Mouse (Mus musculus): Measurements from ENCODE around the gene Casz1.

Gene Casz1

DNA sequence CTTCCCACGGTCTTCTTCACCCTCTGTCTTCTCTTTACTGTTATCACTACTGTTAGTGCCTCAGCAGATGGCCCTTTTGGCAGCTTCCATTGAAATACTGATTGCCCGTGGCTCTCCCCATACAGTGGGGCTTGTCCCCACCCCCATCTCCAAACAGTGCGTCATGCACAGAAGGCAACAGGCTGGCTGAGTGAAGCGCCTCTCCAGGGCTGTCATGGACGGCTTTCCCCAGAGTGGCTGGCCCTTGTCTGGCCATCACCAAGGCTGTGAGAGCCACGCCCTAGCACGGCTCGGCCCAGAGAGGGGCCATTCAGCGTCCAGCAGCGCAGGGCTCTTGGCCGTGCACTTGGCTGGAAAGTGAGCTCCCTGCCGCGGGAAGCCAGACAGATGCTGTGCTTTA lies 131.0 kb downstream of the Casz1 start:
- DNase-seq (ENCODE audit: low spot score): peak; percentile 90

DNA sequence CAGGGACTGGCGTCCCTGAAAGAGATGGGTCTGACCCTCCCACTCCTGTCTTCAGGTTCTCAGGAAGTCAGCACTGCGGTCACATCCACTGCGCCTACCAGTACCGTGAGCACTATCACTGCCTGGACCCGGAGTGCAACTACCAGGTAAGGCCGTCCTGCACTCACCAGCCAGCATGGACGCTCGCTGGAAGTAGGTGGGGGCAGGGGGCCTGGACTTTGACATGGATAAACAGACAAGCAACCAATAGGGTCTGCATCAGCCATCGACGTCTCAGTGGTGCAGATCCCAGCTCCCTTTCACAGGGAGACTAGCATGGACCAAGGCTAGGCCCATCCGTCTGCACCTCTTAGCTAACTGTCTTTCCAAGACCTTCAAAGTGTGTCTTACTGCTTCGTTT lies 131.9 kb downstream of the Casz1 start:
- DNase-seq (ENCODE audit: low spot score): no peak

DNA sequence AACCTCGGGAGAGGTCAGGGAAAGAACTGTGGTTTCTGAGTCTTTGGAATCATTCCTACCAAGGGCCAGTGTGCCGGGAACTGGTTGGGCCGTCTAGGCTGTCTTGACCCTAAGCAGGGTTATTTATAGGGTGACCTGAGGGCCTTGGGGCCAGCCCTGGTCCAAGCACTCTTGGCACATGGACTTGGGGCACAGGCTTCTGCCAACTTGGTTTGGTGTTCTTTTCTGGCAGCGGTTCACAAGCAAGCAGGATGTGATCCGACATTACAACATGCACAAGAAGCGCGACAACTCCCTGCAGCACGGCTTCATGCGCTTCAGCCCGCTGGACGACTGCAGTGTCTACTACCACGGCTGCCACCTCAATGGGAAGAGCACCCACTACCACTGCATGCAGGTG lies 132.5 kb downstream of the Casz1 start:
- no peak for DNase-seq (ENCODE audit: low spot score)

DNA sequence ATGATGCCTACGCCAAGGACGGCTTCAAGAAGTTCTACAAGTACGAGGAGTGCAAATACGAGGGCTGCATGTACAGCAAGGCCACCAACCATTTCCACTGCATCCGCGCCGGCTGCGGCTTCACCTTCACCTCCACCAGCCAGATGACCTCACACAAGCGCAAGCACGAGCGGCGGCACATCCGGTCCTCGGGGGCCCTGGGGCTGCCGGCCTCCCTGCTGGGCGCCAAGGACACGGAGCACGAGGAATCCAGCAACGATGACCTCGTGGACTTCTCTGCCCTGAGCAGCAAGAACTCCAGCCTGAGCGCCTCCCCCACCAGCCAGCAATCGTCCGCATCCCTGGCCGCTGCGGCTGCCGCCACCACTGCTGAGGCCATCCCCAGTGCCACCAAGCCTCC lies 134.3 kb downstream of the Casz1 start:
- no peak for DNase-seq (ENCODE audit: low spot score)

DNA sequence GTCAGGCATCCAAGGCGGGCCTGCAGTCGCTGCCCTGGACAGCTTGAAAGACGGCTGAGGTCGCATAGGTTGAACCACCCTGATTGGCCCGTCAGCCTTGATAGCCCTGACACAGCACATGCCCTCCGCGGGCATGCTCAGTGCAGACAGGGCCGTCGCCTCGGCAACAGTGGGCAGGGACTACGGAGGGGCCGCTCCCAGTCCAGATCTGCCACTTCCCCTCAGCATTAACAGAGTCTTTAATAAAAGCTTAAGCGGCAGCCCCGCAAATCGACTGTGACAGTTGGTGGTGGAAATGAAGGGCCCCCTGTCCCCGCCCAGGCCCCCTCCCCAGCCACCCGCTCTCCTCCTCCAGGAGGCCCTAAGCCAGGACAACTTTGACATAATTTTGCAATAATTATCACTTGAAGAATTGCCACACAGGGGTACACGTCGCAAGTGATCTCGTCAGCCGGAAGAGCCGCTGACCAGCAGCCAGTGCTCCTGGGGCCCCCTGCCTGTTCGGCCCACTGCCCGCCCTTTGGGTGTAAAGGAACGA lies 136.5 kb downstream of the Casz1 start:
- DNase-seq (ENCODE audit: low spot score): peak; percentile 93

DNA sequence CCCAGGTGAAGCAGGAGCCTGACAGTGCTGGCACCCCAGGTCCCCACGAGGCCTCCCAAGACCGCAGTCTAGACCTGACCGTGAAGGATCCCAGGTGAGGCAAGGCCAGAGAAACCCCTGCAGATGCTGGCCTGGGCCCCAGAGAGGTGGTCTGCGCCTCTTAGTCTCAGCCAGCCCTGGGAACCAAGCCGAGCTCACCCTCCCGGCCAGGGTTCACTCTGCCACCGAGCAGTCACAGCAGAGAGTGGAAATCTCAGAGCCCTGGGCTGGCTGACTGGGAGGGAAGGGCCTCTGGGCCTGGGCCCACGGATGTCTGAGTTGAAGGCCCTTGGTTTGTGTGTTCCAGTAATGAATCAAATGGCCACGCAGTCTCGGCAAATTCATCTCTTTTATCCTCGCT lies 137.1 kb downstream of the Casz1 start:
- DNase-seq (ENCODE audit: low spot score): peak; percentile 63

DNA sequence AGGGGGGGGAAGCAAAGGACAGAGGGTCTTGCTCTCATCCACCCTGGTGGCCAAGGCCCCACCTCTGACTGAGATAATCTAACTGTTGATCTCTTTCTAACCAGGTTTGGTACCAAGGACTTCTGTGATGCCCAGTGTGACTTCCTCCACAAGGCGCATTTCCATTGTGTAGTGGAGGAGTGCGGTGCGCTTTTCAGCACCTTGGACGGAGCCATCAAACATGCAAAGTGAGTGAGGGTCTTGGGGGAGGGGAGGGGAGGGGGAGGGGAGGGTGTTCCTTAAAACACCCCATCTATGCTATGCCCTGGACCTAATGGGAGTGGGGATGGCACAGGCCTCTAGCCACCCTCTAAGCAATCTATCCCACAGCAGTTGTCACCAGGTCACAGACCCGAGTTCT lies 138.9 kb downstream of the Casz1 start:
- no peak for DNase-seq (ENCODE audit: low spot score)

DNA sequence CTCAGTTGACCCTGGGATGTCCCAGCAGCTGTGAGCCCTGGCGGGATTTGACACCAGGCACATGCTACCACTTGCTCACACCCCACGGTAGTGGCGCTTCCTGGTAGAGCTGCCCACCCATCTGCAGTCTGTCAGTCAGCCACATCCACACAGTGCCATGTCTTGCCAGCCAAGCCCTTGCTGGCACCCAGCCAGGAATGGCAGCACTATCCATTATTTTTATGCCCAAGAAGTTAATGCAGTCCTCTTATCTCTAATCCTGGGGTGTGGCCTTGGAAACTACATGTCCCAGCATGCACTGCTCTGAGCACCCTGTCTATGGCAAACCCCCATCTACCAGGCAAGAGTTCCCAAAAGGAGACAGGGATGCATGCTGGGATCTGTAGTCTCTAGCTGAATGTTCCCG lies 141.2 kb downstream of the Casz1 start:
- peak; percentile 41 for DNase-seq (ENCODE audit: low spot score)

DNA sequence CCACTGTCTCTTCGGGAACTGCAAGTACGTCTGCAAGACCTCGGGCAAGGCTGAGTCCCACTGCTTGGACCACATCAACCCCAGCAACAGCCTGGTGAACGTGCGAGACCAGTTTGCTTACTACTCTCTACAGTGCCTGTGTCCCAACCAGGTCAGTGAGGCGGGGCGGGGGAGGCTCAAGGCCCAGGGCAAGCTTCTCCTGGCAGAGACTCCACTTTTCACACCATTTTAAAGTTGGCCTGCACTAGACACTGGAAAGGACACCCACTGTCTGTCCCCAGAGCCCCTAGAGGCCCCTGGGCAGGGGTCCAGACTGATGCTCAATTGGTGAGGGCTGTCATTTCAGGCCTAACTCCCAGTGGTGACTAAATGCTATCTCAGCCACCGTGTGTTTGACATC lies 141.8 kb downstream of the Casz1 start:
- no peak for DNase-seq (ENCODE audit: low spot score)

DNA sequence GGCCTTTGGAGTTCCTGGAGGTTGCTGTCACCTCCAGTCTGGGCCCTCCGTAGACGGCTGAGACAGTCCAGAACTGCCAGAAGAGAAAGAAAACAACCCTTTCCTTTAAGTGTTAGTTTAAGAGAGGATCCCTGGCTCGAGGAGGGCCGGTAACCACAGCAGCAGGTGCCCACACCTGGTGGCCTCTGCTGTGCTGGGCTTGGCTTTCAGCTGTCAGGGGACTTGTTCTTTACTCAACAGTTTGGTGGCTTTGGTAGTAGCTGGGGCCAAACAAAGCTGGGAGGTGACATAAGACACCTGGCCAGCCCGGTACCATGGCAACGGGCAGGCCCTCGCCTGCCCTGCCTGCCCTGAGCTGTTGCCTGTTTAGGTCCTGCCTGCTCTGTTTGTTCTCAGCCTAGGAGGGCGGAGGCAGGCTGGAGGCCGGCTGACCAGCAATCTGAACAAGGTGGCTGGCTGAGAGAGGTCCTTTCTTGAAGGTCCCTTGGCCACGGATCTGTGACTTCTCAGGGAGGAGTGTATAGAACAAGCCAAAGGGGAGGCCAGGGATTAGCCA lies 143.7 kb downstream of the Casz1 start:
- peak; percentile 62 for DNase-seq (ENCODE audit: low spot score)

DNA sequence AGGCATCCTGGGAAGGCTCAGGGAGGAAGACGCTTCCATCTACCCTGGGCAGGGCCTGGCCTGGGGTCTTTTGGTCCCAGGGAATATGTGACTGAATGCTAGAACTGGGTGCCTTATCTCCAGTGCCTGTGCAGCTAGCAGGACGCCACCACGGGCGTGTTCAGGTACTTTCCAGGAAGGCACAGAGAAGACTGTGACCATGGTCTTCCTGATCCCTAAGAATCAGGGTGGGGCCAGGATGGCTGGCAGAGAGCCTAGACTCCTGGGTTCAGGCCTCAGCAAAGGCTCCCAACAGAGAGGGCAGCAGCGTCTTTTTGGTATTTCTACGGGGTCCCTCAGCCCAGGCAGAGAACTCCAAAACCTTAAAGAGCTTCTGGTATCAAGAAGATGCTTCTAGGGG lies 146.3 kb downstream of the Casz1 start:
- no peak for DNase-seq (ENCODE audit: low spot score)

DNA sequence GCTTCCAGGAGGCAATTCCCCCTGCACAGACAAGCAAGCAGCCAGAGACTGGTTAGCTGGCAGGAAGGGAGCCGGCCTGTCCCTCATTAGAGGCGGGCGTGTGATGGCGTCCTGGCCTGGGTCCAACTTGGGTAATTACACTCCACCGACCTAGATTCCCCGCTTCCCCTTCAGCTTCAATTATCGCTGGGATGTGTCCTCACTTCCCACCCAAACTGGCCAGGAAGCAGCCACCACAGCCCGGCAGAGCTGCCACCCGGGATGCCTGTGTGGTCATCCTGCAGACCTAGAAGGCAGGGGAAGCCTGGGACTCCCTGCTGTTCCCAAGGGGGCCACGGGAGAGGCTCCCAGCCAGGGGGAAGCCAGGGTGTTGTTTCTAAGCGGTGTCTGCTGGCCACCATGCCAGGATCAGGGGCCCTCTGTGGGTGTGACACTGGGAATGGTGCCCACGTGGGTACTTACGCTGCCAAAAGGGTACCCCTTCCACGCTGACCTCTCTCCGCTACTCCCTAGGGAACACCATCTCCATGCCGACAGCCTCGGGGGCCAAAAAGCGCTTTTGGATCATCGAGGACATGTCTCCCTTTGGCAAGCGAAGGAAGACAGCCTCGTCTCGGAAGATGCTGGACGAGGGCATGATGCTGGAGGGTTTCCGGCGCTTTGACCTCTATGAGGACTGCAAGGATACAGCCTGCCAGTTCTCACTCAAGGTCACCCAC lies 146.9 kb downstream of the Casz1 start:
- DNase-seq (ENCODE audit: low spot score): peak; percentile 94

DNA sequence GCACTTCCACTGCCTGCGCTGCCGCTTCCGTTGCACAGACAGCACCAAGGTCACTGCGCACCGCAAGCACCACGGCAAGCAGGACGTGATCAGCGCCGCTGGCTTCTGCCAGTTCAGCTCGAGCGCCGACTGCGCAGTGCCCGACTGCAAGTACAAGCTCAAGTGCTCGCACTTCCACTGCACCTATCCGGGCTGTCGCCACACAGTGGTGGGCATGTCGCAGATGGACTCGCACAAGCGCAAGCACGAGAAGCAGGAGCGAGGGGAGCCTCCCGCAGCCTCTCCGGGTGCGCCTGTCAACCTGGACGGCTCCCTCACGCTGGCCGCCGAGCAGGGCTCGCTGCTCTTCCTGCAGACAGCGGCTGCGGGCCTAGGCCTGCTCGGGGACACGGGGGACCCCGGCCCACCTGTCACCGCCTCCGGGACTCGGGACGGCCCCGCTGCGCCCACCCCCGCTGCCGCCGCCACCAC lies 147.6 kb downstream of the Casz1 start:
- DNase-seq (ENCODE audit: low spot score): no peak

DNA sequence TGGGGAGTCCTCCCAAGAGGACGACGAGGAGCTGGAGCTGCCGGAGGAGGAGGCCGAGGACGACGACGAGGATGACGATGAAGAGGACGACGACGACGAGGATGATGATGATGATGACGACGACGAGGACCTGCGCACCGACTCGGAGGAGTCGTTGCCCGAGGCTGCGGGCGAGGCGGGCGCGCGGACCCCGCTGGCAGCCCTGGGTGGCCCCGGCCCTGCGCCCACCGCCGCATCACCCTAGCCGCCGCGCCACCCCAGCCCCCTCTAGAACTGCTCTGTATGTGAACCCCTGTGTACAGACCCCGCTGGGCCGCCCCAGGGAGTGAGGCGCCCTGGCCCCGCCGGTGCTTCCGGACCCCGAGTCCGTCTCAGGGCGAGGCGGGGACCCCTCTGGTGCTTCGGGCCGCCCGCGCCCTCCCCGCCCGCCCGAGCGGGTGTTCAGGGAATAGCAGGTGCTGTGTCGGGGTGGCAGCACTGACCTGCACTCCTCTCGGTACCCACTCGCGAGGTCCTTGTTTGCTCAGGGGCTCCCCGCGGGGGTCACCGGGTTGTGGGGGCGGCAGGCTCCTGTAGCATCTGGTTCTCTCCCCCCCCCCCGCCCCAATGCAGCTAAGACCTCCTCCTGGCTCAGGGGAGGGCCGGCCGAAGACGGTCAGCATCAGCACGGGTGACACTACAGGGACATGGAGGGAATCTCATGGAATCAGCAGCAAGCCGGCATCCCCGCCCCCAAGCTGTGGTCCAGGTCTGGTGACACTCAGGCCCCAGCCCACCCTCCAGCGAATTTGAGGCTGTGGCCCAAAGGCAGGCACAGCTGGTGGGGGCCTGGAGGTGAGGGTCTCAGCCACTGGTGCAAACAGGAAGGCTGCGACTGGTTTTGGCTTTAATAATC lies 148.3 kb downstream of the Casz1 start:
- DNase-seq (ENCODE audit: low spot score): no peak

DNA sequence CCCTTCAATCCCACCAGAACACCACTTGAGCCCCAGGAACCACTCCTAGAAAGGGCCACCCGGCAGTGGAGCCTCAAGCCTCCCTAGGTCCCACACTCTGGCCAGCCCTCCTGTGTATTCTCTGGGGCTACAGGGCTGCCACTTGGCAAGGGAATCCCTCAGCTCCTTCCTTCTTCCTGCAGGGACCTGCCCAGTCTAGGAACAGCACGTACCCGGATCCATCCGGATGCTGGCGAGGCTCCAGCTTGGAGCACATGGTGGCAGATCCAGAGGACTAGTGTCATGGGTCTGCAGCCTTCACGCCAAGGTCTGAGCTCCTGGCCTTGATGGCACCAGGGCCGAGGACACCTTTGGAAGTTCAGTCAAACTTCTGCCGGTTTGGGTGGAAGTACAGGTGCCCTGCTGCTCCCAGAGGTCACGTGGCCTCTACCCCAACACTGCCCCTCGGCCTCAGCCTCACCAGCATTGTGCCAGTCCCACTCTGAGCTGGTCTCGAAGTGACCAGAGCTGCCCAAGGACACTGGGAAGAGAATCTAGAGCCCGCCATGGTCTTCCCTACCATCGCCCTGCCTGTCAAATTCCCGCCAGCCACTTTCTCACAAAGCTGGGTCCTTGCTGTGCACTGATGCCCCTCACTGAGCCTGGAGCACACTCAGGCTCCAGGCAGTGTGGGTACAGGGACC lies 151.0 kb downstream of the Casz1 start:
- DNase-seq (ENCODE audit: low spot score): peak; percentile 68

DNA sequence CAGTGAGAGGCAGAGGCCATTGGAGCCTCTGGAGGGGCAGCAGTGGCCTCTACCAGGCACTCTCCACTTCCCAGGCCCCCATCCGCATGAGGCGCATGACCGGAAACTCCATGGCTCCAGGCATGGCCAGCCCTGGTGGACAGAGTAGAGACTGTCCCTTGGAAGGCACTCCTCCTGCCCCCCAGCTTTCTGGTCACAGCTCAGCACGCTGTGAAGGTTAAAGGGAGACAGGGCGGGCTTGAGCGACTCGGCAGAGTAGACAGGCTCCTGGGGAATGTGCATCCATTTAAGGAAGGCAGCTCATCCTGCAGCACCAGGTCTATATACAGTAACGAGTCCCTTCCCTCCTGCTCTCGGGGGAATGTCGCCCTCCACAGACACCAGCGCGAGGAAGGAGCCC lies 155.8 kb downstream of the Casz1 start:
- DNase-seq (ENCODE audit: low spot score): no peak

DNA sequence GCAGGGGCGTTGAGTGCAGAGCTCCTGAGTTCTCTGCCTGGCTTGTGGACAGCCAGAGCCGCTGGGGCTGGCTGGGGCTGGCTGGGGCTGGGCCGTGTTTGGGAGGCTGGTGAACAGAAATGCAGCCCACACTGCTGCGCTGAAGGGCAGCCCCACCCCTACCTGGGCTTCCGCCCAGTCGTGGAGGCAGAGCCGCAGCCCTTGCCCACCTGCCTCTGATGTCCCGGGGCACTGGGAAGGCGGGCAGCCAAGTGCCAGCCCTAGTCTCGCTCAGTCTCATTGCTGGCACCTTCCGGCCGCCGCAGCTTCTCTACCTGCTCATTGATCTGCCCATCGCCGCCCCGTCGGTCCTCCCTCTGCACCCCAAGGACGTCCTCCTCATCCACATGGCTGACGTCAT lies 156.9 kb downstream of the Casz1 start:
- DNase-seq (ENCODE audit: low spot score): no peak

DNA sequence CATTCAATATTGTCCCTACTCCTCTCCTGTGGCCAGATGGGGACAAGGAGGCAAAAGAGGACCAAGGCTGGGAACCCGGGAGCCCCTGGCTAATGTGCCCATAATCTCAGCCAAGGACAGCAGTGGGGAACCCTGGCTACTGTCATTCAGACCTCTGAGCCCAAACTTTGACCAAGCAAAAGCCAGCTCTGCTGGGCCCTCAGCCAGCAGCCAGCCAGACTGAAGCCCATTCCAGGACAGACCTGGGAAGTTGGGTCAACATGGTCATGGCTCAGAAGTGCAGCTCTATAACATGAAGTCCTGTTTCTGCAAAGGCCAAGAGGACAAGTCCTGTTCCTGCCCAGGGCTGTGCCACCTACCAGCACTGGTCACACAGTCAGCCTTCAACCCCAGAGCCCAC lies 157.9 kb downstream of the Casz1 start:
- DNase-seq (ENCODE audit: low spot score): no peak

DNA sequence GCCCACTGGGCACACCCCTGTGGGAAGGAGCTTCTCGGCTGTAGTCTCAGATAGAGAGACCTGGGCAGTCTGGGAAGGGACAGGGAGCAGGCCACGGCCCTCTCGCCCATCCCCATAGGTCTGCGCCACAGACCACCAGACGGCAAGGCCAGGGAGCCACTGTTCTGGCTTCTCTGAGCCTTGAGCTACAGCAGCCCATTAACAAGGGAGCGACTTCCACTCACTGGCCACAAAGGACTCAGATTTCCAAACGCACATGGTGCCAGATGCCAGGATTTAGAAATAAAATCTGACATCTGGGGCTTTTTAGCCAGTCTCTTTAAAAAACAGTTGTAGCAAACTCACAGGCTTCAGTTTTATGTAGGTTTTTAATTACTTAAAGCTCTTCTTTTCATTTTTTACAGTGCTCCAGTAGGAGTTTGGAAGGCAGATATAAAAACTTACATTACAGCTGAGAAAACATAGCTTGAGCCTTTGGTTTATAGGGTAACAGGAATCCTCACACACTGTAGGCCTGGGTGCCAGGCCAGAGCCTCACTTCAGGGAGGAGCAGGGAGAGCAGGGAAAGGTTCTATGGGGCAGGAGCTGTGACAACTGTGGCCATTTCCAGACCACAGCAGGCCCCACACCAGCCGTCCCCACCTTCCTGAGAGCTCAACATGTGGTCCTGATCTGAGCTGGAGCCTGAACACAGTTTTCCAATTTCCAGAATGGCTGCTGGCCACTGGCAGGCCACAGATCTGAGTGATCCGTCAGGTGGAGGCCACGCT lies 160.5 kb downstream of the Casz1 start:
- DNase-seq (ENCODE audit: low spot score): no peak

DNA sequence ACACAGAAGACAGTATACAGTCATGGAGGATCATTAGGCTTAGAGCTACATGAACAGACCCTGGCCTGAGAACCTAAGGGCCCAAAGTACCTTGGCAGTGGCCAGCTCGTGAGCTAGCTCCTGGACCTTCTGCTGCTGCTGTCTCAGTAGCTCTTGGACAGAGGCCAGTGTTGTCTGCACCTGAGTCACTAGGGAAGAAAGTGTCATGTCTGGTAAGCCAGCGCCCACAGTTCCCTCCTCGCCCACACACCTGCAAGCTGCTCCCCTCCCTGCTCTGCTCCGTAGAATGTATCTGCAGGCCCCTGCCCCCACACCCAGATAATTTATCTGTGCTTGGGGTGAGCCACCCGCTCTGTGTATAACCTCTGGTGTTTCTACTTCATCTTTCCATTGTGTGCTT lies 161.9 kb downstream of the Casz1 start:
- DNase-seq (ENCODE audit: low spot score): no peak

DNA sequence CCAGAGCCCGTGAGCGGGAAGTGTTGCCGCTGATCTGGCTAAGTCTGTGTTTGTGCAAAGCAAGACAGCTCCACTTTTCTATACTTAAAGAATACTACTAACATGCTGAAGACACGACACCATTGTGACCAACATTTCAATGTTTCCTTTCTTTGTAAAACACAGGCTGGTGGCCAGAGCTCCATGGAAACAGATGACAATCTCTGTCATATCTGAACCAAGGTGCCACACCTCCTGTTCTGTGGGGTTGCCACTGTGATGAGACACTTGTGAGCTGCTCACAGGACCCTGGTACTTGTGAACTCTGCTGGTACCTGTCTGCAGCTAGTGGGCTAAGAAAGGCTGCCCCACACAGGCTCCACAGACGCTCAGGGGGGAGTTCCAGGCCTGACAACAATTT lies 164.6 kb downstream of the Casz1 start:
- DNase-seq (ENCODE audit: low spot score): no peak

Data from MN1 (cell line).